Mouse (Mus musculus) effector memory CD4-positive, alpha-beta T cell, adult 5 months (primary cell): ENCODE measurements around the gene Fam89a. TPM values are rescaled to one million over a fixed set of nuclear protein-coding genes. Genes with fewer than 3 reads are reported as not detected.

Experiments used
- polyA plus RNA-seq: library from polyadenylated mRNA; unstranded; fragments of 100-300 nt; shearing (Covaris generic); gene quantifications from one replicate; pipeline ENCODE4 v1.2.1, GENCODE M21; 2017

The Fam89a gene
- 1.1 TPM for polyA plus RNA-seq

DNA sequence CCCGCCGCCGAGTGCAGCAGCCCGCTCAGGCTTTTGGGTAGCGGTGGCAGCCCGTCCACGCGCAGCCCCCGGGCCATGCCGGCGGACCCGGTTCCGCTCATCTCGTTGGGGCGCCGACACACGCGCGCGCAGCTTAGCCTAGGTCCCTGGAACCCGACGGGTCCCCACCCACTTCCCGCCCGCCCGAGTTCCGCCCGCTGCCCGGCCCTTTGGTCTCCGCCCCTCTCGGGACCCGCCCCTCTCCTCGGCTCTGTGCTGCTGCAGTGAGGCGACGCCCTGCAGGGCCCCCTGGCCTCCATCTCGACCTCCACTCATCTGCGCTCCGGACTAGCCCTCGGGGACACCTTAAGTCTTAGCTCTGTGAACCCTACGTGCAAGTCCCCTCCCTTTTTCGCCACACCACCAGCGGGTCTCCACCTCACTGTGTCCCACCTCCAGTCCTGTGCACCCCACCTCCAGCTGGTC is at the start of gene Fam89a:
Fam89a (minus strand) TSS at position 124 of the 465 bp plus-strand sequence.

DNA sequence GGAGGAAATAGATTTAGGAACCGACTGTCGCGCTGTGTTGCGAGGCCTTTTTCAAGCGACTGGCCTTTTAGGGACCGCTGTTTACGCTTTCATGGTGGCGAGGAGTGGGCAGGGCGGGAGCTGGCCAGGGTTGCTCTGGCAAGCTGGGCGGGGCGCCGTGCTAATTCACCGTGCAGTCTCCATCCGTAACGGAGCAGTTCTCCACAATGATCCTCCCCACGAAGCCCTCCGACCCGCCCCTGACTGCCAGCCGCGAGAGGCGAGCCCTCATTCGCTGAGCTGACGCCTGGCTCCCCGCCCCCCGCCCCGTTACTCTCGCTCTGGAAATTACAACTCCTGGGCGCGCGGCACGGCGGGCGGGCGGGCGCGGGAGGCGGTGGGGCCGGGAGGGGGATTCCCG is 41.1 kb upstream of the Fam89a start, which contains the start of gene Trim67:
Trim67 (plus strand) TSS at position 385 of the 400 bp plus-strand sequence.

DNA sequence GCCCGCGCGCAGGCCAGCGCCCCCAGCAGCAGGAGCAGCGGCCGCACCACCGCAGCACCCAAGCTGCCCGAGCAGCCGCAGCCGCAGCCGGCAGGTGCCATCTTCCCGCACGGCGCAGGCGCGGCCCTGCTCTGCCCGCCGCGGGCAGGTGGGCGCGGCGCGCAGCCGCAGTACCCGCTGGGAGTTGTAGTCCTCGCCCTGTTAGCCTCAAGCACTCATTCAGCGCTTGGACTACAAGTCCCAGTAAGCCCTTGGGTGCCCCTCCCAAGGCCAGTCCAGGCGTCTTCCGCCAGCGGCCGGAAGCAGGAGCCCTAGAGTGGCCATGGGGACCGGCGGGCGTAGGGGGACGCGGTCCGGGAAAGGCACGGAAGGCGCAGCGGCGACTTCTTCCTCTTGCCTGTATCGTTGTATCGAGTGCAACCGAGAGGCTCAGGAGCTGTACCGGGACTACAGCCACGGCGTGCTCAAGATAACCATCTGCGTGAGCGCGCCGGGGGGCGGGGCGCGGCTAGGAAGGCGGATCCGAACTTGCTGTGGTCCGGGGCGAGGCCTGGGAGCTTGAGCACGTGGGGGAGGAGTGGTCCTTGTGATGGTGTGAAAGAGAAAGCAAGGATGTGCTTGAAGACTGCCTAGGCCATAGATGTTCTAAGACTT is 29.6 kb downstream of the Fam89a start, which contains the start of the genes Ttc13 and Arv1:
Ttc13 (minus strand) TSS at position 122 of the 654 bp plus-strand sequence.
Arv1 (plus strand) TSS at position 278 of the 654 bp plus-strand sequence.

Other genes with a start within 250 kb of the Fam89a start
- gene Cog2, start 231.1 kb downstream of the Fam89a start, polyA plus RNA-seq, result 43.8 TPM
- gene Agt, start 182.1 kb downstream of the Fam89a start, polyA plus RNA-seq, result not detected
- gene Capn9, start 175.7 kb downstream of the Fam89a start, polyA plus RNA-seq, result not detected
- gene 2310022B05Rik, start 88.5 kb downstream of the Fam89a start, polyA plus RNA-seq, result 5.4 TPM
- gene Ttc13, start 29.8 kb downstream of the Fam89a start, polyA plus RNA-seq, result 46.7 TPM
- 17.1 TPM for gene Arv1, start 29.7 kb downstream of the Fam89a start, polyA plus RNA-seq
- gene Trim67, start 41.3 kb upstream of the Fam89a start, polyA plus RNA-seq, result not detected
- gene Gnpat, start 111.2 kb upstream of the Fam89a start, polyA plus RNA-seq, result 54.0 TPM
- 15.1 TPM for gene 2810004N23Rik, start 111.3 kb upstream of the Fam89a start, polyA plus RNA-seq
- 7.3 TPM for gene Exoc8, start 145.9 kb upstream of the Fam89a start, polyA plus RNA-seq
- gene Sprtn, start 146.1 kb upstream of the Fam89a start, polyA plus RNA-seq, result 4.7 TPM
- gene Egln1, start 197.5 kb upstream of the Fam89a start, polyA plus RNA-seq, result 47.1 TPM